Mouse (Mus musculus): ENCODE measurements around the gene Gm13723.

Gm13723 gene
- long read RNA-seq, experiment 1: 0 reads
- long read RNA-seq, experiment 2: 0 reads

- intact Hi-C loops (cut with DNase I): no loop called here
Observed at GRCm38 (mm10) chr2:86874702-86875101, at the start of gene Gm13723. Gene Gm13723, minus strand, starts transcription at chr2:86874802.

- intact Hi-C loops (cut with DNase I): no loop called here
Observed at GRCm38 (mm10) chr2:86905647-86906046, 31.0 kb upstream of the Gm13723 start.

GRCm38 (mm10) chr2:86892116-86892515, 17.5 kb upstream of the Gm13723 start, which contains the start of gene Olfr1097:
Gene Olfr1097, minus strand, starts transcription at chr2:86892216.
- intact Hi-C loops (cut with DNase I): no loop called here

- intact Hi-C loops (cut with DNase I): no loop called here
Observed at GRCm38 (mm10) chr2:86851596-86851995, 23.0 kb downstream of the Gm13723 start, which contains the start of gene Olfr1095. Gene Olfr1095, minus strand, starts transcription at chr2:86851696.

- intact Hi-C loops (cut with DNase I): no loop called here
Observed at GRCm38 (mm10) chr2:86824363-86824762, 50.2 kb downstream of the Gm13723 start, which contains the start of gene Olfr1094. Gene Olfr1094, plus strand, starts transcription at chr2:86824663.

Measured in adrenal gland (tissue).